Mouse (Mus musculus): ENCODE results near the gene Fgf10.

DNA sequence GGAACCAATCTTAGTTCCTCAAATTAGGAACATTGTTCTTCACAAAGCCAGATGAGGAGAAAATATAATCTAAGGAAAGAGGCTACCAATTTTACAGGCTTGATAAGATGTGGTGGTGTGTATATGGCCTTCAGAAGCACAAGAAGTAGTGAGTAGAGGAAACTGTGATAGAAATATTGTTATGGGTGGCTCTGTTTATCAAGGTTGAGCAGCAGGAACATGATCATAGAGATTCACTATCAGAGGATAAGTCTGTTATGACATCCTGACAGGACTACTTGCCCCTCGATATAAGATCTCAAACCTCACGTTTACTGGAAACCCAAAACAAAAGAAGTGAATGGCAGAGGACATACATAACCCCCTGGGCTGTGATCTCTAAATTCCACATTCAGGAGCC is 38.1 kb upstream of the Fgf10 start:
- TF ChIP-seq CTCF (conservative IDR thresholded peaks at IDR 0.05; ENCODE audit: insufficient read depth, insufficient read length, low read depth, low read length) = no peak
- no peak for TF ChIP-seq POLR2A (IDR thresholded peaks at IDR 0.05; ENCODE audit: low read depth, low read length)
